Comparison of ENCODE assay signal across 8 mouse cellular contexts in genomic region chr2:130491587-130491986, GRCm38 (mm10). TPM values are rescaled to one million over a fixed set of nuclear protein-coding genes. Genes with fewer than 3 reads are reported as not detected.
DNase-seq lines count a peak whose midpoint lies in the region; ATAC-seq and TF ChIP-seq lines count a peak whose summit lies in the region.

No protein-coding gene starts in this region.

- H3K36me3 ChIP-seq in forebrain, embryonic 14.5 days (ENCODE audit: control insufficient read depth, insufficient read depth, low read length): no peaks in the 10 kb centered on the region
- H3K36me3 ChIP-seq in heart, postnatal 0 days (replicated peaks; ENCODE audit: control insufficient read depth, insufficient read depth, low read length): no peaks in the 10 kb centered on the region
- 0 out of 2 replicates have a peak, but pooled peaks cover 2% of the 10 kb centered on the region for H3K36me3 ChIP-seq in midbrain, embryonic 11.5 days (ENCODE audit: control insufficient read depth, insufficient read depth, low read length)
- H3K36me3 ChIP-seq in kidney, embryonic 14.5 days (ENCODE audit: control insufficient read depth, insufficient read depth, low read length): no peaks in the 10 kb centered on the region

- H3K9me3 ChIP-seq in forebrain, embryonic 14.5 days (replicated peaks; ENCODE audit: control insufficient read depth, low read length): 0 out of 2 replicates have a peak, but pooled peaks cover 2% of the 10 kb centered on the region
- H3K9me3 ChIP-seq in heart, postnatal 0 days (replicated peaks; ENCODE audit: control insufficient read depth, low read length): peaks cover 6% of the 10 kb centered on the region; the same call in 1 of the 2 replicates
- H3K9me3 ChIP-seq in midbrain, embryonic 11.5 days (ENCODE audit: control insufficient read depth, low read length): peaks cover 3% of the 10 kb centered on the region; the same call in 1 of the 2 replicates
- no peaks in the 10 kb centered on the region for H3K9me3 ChIP-seq in kidney, embryonic 14.5 days (ENCODE audit: control insufficient read depth, low read length)

- peak overlapping the region; percentile 70; the same call in 1 of the 2 replicates for H3K27ac ChIP-seq in forebrain, embryonic 14.5 days (ENCODE audit: low read depth, low read length)
- peak overlapping the region; percentile 54 for H3K27ac ChIP-seq in heart, postnatal 0 days (ENCODE audit: low read depth)
- H3K27ac ChIP-seq in midbrain, embryonic 11.5 days (ENCODE audit: low read depth, low read length): peak overlapping the region; percentile 77
- H3K27ac ChIP-seq in kidney, embryonic 14.5 days (ENCODE audit: low read depth, low read length): no peak overlapping the region

- peak; percentile 35 for TF ChIP-seq CTCF in heart, postnatal 0 days (IDR thresholded peaks at IDR 0.05; ENCODE audit: low read depth)

- peak overlapping the region; percentile 7; the same call in 1 of the 2 replicates for H3K4me2 ChIP-seq in forebrain, embryonic 14.5 days (ENCODE audit: low read length)
- H3K4me2 ChIP-seq in heart, postnatal 0 days (ENCODE audit: low read depth, low read length): no peak overlapping the region
- H3K4me2 ChIP-seq in midbrain, embryonic 11.5 days: no peak overlapping the region
- no peak overlapping the region for H3K4me2 ChIP-seq in kidney, embryonic 14.5 days (replicated peaks; ENCODE audit: low read depth, low read length)

- peak; percentile 88 for ATAC-seq in forebrain, embryonic 14.5 days
- ATAC-seq in heart, postnatal 0 days (ENCODE audit: insufficient read depth, low read depth): peak; percentile 60; the same call in 1 of the 2 replicates
- ATAC-seq in midbrain, embryonic 11.5 days (ENCODE audit: low FRiP score): peak; percentile 92
- no peak for ATAC-seq in kidney, embryonic 14.5 days (ENCODE audit: low FRiP score, low TSS enrichment)

- H3K27me3 ChIP-seq in forebrain, embryonic 14.5 days (replicated peaks; ENCODE audit: control insufficient read depth, insufficient read depth, low read length): no peaks in the 10 kb centered on the region
- H3K27me3 ChIP-seq in heart, postnatal 0 days (ENCODE audit: control insufficient read depth, insufficient read depth, low read length): no peaks in the 10 kb centered on the region
- no peaks in the 10 kb centered on the region for H3K27me3 ChIP-seq in midbrain, embryonic 11.5 days (ENCODE audit: control insufficient read depth, insufficient read depth, low read length)
- no peaks in the 10 kb centered on the region for H3K27me3 ChIP-seq in kidney, embryonic 14.5 days (ENCODE audit: control insufficient read depth, insufficient read depth, low read length)

- H3K4me3 ChIP-seq in forebrain, embryonic 14.5 days (ENCODE audit: low read depth, low read length): no peak overlapping the region
- H3K4me3 ChIP-seq in heart, postnatal 0 days (ENCODE audit: low read depth, low read length): no peak overlapping the region
- no peak overlapping the region for H3K4me3 ChIP-seq in midbrain, embryonic 11.5 days (ENCODE audit: low read depth, low read length)
- no peak overlapping the region for H3K4me3 ChIP-seq in kidney, embryonic 14.5 days (ENCODE audit: low read length)

- 2% methylated on average over 7 of the region's 7 CpGs for WGBS in forebrain, embryonic 14.5 days
- WGBS in heart, postnatal 0 days: 19% methylated on average over 7 of the region's 7 CpGs
- WGBS in midbrain, embryonic 11.5 days: 8% methylated on average over 7 of the region's 7 CpGs
- 31% methylated on average over 7 of the region's 7 CpGs for whole genome bisulfite sequencing in kidney, embryonic 14.5 days

- H3K9ac ChIP-seq in forebrain, embryonic 14.5 days (ENCODE audit: low read length): no peak overlapping the region
- no peak overlapping the region for H3K9ac ChIP-seq in heart, postnatal 0 days (replicated peaks; ENCODE audit: low read depth, low read length)
- H3K9ac ChIP-seq in midbrain, embryonic 11.5 days (ENCODE audit: low read length): no peak overlapping the region
- H3K9ac ChIP-seq in kidney, embryonic 14.5 days (ENCODE audit: low read depth, low read length): no peak overlapping the region

- TF ChIP-seq EP300 in heart, postnatal 0 days (IDR thresholded peaks at IDR 0.05; ENCODE audit: low read depth): no peak

- peaks cover 16% of the 10 kb centered on the region for H3K4me1 ChIP-seq in forebrain, embryonic 14.5 days (ENCODE audit: control insufficient read depth, insufficient read depth, low read length)
- H3K4me1 ChIP-seq in heart, postnatal 0 days (ENCODE audit: control insufficient read depth, insufficient read depth): peaks cover 18% of the 10 kb centered on the region
- peaks cover 19% of the 10 kb centered on the region for H3K4me1 ChIP-seq in midbrain, embryonic 11.5 days (ENCODE audit: control insufficient read depth, insufficient read depth, low read length)
- no peaks in the 10 kb centered on the region for H3K4me1 ChIP-seq in kidney, embryonic 14.5 days (ENCODE audit: control insufficient read depth, insufficient read depth, low read length)

- DNase-seq in urinary bladder, postnatal 25 days (ENCODE audit: low spot score): peak; percentile 11
- DNase-seq in urinary bladder, postnatal 4 days (ENCODE audit: low spot score in 2 of 2): no peak
- peak; percentile 91 for DNase-seq in forebrain, embryonic 14.5 days (ENCODE audit: low spot score)
- DNase-seq in heart, postnatal 0 days (ENCODE audit: low spot score): peak; percentile 45
- peak; percentile 69 to 71 for DNase-seq in layer of hippocampus, postnatal 36 days
- peak; percentile 89 for DNase-seq in midbrain, embryonic 11.5 days (ENCODE audit: low spot score, missing footprints)
- DNase-seq in yolk sac, embryonic 10.5 days (ENCODE audit: low spot score): peak; percentile 50

RNA-seq across cellular contexts. Expression of gene Ptpra, which starts 41.5 kb away (rescaled TPM):
- polyA plus RNA-seq in forebrain, embryonic 14.5 days (2014; fragmentation: Nextera tagmentation; extraction: Ambion mirVana): 130 and 135 TPM in 2 replicates
- 21.7 and 39.5 TPM in 2 replicates for total RNA-seq in heart, postnatal 0 days (2014; rRNA removed; ENCODE audit: low replicate concordance)
- polyA plus RNA-seq in heart, postnatal 0 days (2015; fragmentation: Nextera tagmentation; extraction: Ambion mirVana): 44.2 and 44.5 TPM in 2 replicates
- total RNA-seq in layer of hippocampus, postnatal 36 days (2021): 100 to 1,000 TPM; 318 to 339 TPM
- polyA plus RNA-seq in midbrain, embryonic 11.5 days (2014; fragmentation: Nextera tagmentation; extraction: Ambion mirVana): 109 and 111 TPM in 2 replicates
- polyA plus RNA-seq in kidney, embryonic 14.5 days (2014; fragmentation: Nextera tagmentation; extraction: Ambion mirVana): 64.3 and 107 TPM in 2 replicates

Comparison
In these comparisons a context has a peak if more than half of its experiments do, and no peak if none do; other contexts are left out.
1. DNase-seq: peak in urinary bladder, postnatal 25 days (single experiment), forebrain, embryonic 14.5 days (single experiment), heart, postnatal 0 days (single experiment), layer of hippocampus, postnatal 36 days (2 of 2), midbrain, embryonic 11.5 days (single experiment) and yolk sac, embryonic 10.5 days (single experiment); none in urinary bladder, postnatal 4 days (0 of 2).